Mouse (Mus musculus) ovary, adult 10 weeks (tissue): ENCODE data around the gene Krt80. TPM values are rescaled to one million over a fixed set of nuclear protein-coding genes. Genes with fewer than 3 reads are reported as not detected.

ENCODE experiments used
- polyA plus RNA-seq: library from polyadenylated mRNA; stranded (reverse); fragments of 350-450 nt; fragmentation: Illumina TruSeq; extraction: RNeasy Lipid Tissue Mini Kit (QIAGEN cat#74804); gene quantifications from one replicate; pipeline ENCODE4 v1.2.3, GENCODE M21; 2014

Gene Krt80
- polyA plus RNA-seq = 0.31 TPM

GRCm38 (mm10) chr15:101370101-101370911, at the start of gene Krt80:
Krt80 (minus strand) TSS chr15:101370162.

DNA sequence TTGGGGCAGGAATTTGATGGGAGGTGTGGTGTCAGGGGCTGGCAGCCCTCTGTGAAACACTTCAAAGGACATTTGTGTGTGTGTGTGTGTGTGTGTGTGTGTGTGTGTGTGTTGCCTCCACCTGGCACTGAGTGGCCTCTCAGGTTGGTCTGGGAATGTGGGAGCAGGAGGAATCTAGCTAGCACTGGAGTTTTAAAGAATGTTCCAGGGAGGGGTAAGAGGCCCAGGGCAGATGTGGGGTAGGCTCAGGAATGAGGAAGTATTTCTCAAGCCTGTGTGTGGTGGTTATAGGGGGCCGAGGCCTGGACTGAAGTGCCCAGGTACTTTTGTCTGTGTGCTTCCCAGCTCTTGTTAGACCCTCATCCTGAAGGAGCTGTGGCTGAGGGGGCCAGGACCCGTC, 40.8 kb upstream of the Krt80 start, which contains the start of gene Krt7:
Krt7 (plus strand) TSS at position 269 of the 400 bp plus-strand sequence.

Other genes starting within 250 kb of the Krt80 start
- gene Acvrl1, start 241.6 kb downstream of the Krt80 start, polyA plus RNA-seq = 1.4 TPM
- gene Acvr1b, start 196.1 kb downstream of the Krt80 start, polyA plus RNA-seq = 8.6 TPM
- gene Grasp, start 146.0 kb downstream of the Krt80 start, polyA plus RNA-seq = 0.60 TPM
- 2.3 TPM for gene Nr4a1, start 115.9 kb downstream of the Krt80 start, polyA plus RNA-seq
- not detected for gene Atg101, start 85.9 kb downstream of the Krt80 start, polyA plus RNA-seq
- gene 6030408B16Rik, start 77.0 kb downstream of the Krt80 start, polyA plus RNA-seq = 1.1 TPM
- 1.5 TPM for gene Krt7, start 40.9 kb upstream of the Krt80 start, polyA plus RNA-seq
- gene Krt87, start 68.6 kb upstream of the Krt80 start, polyA plus RNA-seq = not detected
- not detected for gene Krt88, start 77.6 kb upstream of the Krt80 start, polyA plus RNA-seq
- gene Krt81, start 93.6 kb upstream of the Krt80 start, polyA plus RNA-seq = not detected
- not detected for gene Krt86, start 103.3 kb upstream of the Krt80 start, polyA plus RNA-seq
- gene Krt83, start 121.3 kb upstream of the Krt80 start, polyA plus RNA-seq = not detected
- not detected for gene Gm49425, start 147.1 kb upstream of the Krt80 start, polyA plus RNA-seq
- 1.2 TPM for gene Krt84, start 162.7 kb upstream of the Krt80 start, polyA plus RNA-seq
- gene Krt82, start 180.5 kb upstream of the Krt80 start, polyA plus RNA-seq = not detected
- gene Krt90, start 192.8 kb upstream of the Krt80 start, polyA plus RNA-seq = not detected
- gene Krt75, start 203.7 kb upstream of the Krt80 start, polyA plus RNA-seq = not detected